Mouse (Mus musculus): ENCODE data around the gene Ttc9. TPM values are rescaled to one million over a fixed set of nuclear protein-coding genes. Genes with fewer than 3 reads are reported as not detected.

Gene Ttc9
- polyA plus RNA-seq, 1 experiment from 2014 or later = 15.9 TPM

GRCm38 (mm10) chr12:81646811-81647210 lies 15.8 kb downstream of the Ttc9 start:
- H3K4me1 ChIP-seq (ENCODE audit: control insufficient read depth, insufficient read depth, low read length) = no peaks in the 10 kb centered on the region
- 78% methylated on average over 6 of the region's 6 CpGs for WGBS
- H3K4me2 ChIP-seq (ENCODE audit: low read depth, low read length) = no peak overlapping the region
- H3K27me3 ChIP-seq (ENCODE audit: control insufficient read depth, insufficient read depth, low read length) = no peaks in the 10 kb centered on the region
- no peak overlapping the region for H3K9ac ChIP-seq (replicated peaks; ENCODE audit: low read depth, low read length)
- no peak overlapping the region for H3K4me3 ChIP-seq (ENCODE audit: low read depth, low read length)
- H3K36me3 ChIP-seq (ENCODE audit: control insufficient read depth, insufficient read depth, low read length) = no peaks in the 10 kb centered on the region
- no peaks in the 10 kb centered on the region for H3K9me3 ChIP-seq (ENCODE audit: control insufficient read depth, low read length)
- H3K27ac ChIP-seq (ENCODE audit: low read depth, low read length) = no peak overlapping the region
- no peak for ATAC-seq (ENCODE audit: low read depth)

- no peaks in the 10 kb centered on the region for H3K36me3 ChIP-seq (ENCODE audit: control insufficient read depth, insufficient read depth, low read length)
- no peak overlapping the region for H3K4me3 ChIP-seq (ENCODE audit: low read depth, low read length)
- H3K4me2 ChIP-seq (ENCODE audit: low read depth, low read length) = no peak overlapping the region
- no peaks in the 10 kb centered on the region for H3K4me1 ChIP-seq (ENCODE audit: control insufficient read depth, insufficient read depth, low read length)
- no peak for ATAC-seq (ENCODE audit: low read depth)
- H3K9ac ChIP-seq (replicated peaks; ENCODE audit: low read depth, low read length) = no peak overlapping the region
- no peak overlapping the region for H3K27ac ChIP-seq (ENCODE audit: low read depth, low read length)
- H3K9me3 ChIP-seq (ENCODE audit: control insufficient read depth, low read length) = no peaks in the 10 kb centered on the region
- no peaks in the 10 kb centered on the region for H3K27me3 ChIP-seq (ENCODE audit: control insufficient read depth, insufficient read depth, low read length)
- 86% methylated on average over 8 of the region's 8 CpGs for WGBS
These were observed 22.3 kb downstream of the Ttc9 start for GRCm38 (mm10) chr12:81653344-81653743.

GRCm38 (mm10) chr12:81657321-81657720 lies 26.3 kb downstream of the Ttc9 start:
- no peak overlapping the region for H3K9ac ChIP-seq (replicated peaks; ENCODE audit: low read depth, low read length)
- no peak for ATAC-seq (ENCODE audit: low read depth)
- 100% methylated on average over 1 of the region's 1 CpGs for WGBS
- H3K4me1 ChIP-seq (ENCODE audit: control insufficient read depth, insufficient read depth, low read length) = no peaks in the 10 kb centered on the region
- no peaks in the 10 kb centered on the region for H3K27me3 ChIP-seq (ENCODE audit: control insufficient read depth, insufficient read depth, low read length)
- H3K9me3 ChIP-seq (ENCODE audit: control insufficient read depth, low read length) = no peaks in the 10 kb centered on the region
- no peak overlapping the region for H3K4me3 ChIP-seq (ENCODE audit: low read depth, low read length)
- H3K4me2 ChIP-seq (ENCODE audit: low read depth, low read length) = no peak overlapping the region
- no peaks in the 10 kb centered on the region; the same call in 1 of the 2 replicates for H3K36me3 ChIP-seq (ENCODE audit: control insufficient read depth, insufficient read depth, low read length)
- no peak overlapping the region for H3K27ac ChIP-seq (ENCODE audit: low read depth, low read length)

GRCm38 (mm10) chr12:81658086-81658485 lies 27.0 kb downstream of the Ttc9 start:
- Histone ChIP-seq H3K4me3 (ENCODE audit: low read depth, low read length) (no peak overlapping the region), H3K27ac (ENCODE audit: low read depth, low read length) (no peak overlapping the region), H3K36me3 (ENCODE audit: control insufficient read depth, insufficient read depth, low read length) (no peaks in the 10 kb centered on the region; the same call in 1 of the 2 replicates), H3K4me2 (ENCODE audit: low read depth, low read length) (no peak overlapping the region), H3K9ac (replicated peaks; ENCODE audit: low read depth, low read length) (no peak overlapping the region), H3K9me3 (ENCODE audit: control insufficient read depth, low read length) (no peaks in the 10 kb centered on the region), H3K4me1 (ENCODE audit: control insufficient read depth, insufficient read depth, low read length) (no peaks in the 10 kb centered on the region), H3K27me3 (ENCODE audit: control insufficient read depth, insufficient read depth, low read length) (no peaks in the 10 kb centered on the region)
- WGBS = 93% methylated on average over 7 of the region's 7 CpGs
- ATAC-seq (ENCODE audit: low read depth) = no peak

DNA sequence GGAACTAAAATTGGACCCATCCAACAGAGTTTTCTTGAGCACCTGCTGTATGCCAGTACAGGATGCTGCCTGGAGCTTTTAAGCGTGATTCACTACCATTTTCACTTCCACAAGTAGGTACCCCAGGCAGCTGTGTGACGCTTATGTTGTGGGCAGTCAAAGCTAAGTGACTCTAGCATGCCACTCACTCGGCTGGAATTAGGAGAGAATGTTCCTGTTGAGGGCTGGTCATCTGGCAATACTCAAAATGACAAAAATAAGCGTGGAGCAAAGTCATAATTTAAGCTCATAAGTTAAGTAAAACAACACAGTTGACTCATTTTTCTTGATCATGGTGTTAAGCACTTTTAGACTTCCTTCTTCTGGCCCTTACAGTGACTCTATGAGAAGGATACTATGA lies 31.0 kb downstream of the Ttc9 start:
- 89% methylated on average over 4 of the region's 4 CpGs for WGBS

GRCm38 (mm10) chr12:81663116-81663515 lies 32.1 kb downstream of the Ttc9 start:
- 88% methylated on average over 9 of the region's 9 CpGs for WGBS
- H3K27ac ChIP-seq (ENCODE audit: low read depth, low read length) = no peak overlapping the region
- peaks cover 3% of the 10 kb centered on the region; the same call in 1 of the 2 replicates for H3K36me3 ChIP-seq (ENCODE audit: control insufficient read depth, insufficient read depth, low read length)
- no peaks in the 10 kb centered on the region for H3K27me3 ChIP-seq (ENCODE audit: control insufficient read depth, insufficient read depth, low read length)
- H3K4me2 ChIP-seq (ENCODE audit: low read depth, low read length) = no peak overlapping the region
- ATAC-seq (ENCODE audit: low read depth) = no peak
- no peaks in the 10 kb centered on the region for H3K4me1 ChIP-seq (ENCODE audit: control insufficient read depth, insufficient read depth, low read length)
- no peak overlapping the region for H3K9ac ChIP-seq (replicated peaks; ENCODE audit: low read depth, low read length)
- H3K4me3 ChIP-seq (ENCODE audit: low read depth, low read length) = no peak overlapping the region
- no peaks in the 10 kb centered on the region for H3K9me3 ChIP-seq (ENCODE audit: control insufficient read depth, low read length)

More for the DNA sequence above, 31.0 kb downstream of the Ttc9 start:
- H3K27ac ChIP-seq (ENCODE audit: low read depth, low read length) = no peak overlapping the region
- no peak overlapping the region for H3K4me3 ChIP-seq (ENCODE audit: low read depth, low read length)
- ATAC-seq (ENCODE audit: low read depth) = no peak
- H3K4me1 ChIP-seq (ENCODE audit: control insufficient read depth, insufficient read depth, low read length) = no peaks in the 10 kb centered on the region
- H3K36me3 ChIP-seq (ENCODE audit: control insufficient read depth, insufficient read depth, low read length) = peaks cover 3% of the 10 kb centered on the region; the same call in 1 of the 2 replicates
- H3K9me3 ChIP-seq (ENCODE audit: control insufficient read depth, low read length) = no peaks in the 10 kb centered on the region
- H3K4me2 ChIP-seq (ENCODE audit: low read depth, low read length) = no peak overlapping the region
- no peaks in the 10 kb centered on the region for H3K27me3 ChIP-seq (ENCODE audit: control insufficient read depth, insufficient read depth, low read length)
- no peak overlapping the region for H3K9ac ChIP-seq (replicated peaks; ENCODE audit: low read depth, low read length)

DNA sequence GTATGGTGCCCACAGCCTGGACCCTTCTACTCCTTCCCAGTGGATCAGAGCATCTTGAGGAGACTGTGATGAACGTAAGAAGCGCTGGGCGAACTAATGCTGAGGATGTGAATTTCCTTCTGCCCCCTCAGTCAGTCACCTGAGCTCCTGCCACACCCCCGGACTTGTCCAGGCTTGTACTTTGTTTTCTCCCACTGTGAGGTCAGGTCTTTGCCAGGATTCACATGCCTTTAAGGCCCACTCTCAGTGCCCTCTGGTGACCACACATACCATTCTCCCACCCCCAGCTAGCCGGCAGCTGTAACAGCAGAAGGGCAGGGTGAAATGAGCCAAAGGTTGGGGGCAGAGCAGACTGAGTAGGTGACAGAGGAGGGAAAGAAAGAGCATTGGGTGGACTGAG lies 32.9 kb downstream of the Ttc9 start:
- no peaks in the 10 kb centered on the region for H3K27me3 ChIP-seq (ENCODE audit: control insufficient read depth, insufficient read depth, low read length)

DNA sequence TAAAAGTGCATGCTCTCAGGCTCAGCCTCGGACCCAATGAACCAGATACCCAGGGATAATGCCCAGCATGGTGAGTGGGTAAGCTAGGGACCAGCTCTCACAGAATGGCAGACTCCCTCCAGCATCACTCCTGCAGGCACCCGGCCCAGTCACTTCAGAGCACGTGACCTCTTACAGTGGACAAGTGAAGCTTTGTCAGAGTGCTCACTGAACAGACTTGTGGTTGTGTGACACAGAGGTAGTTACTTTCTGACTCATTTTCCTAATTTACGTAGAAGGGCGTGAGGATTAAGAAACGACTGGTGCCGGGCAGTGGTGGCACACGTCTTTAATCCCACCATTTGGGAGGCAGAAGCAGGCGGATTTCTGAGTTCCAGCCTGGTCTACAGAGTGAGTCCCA lies 37.4 kb downstream of the Ttc9 start:
- no peaks in the 10 kb centered on the region for H3K4me1 ChIP-seq (ENCODE audit: control insufficient read depth, insufficient read depth, low read length)
- H3K9me3 ChIP-seq (ENCODE audit: control insufficient read depth, low read length) = no peaks in the 10 kb centered on the region
- H3K27me3 ChIP-seq (ENCODE audit: control insufficient read depth, insufficient read depth, low read length) = no peaks in the 10 kb centered on the region
- ATAC-seq (ENCODE audit: low read depth) = no peak
- H3K9ac ChIP-seq (replicated peaks; ENCODE audit: low read depth, low read length) = no peak overlapping the region
- no peak overlapping the region for H3K4me3 ChIP-seq (ENCODE audit: low read depth, low read length)
- H3K27ac ChIP-seq (ENCODE audit: low read depth, low read length) = no peak overlapping the region
- H3K36me3 ChIP-seq (ENCODE audit: control insufficient read depth, insufficient read depth, low read length) = 0 out of 2 replicates have a peak, but pooled peaks cover 2% of the 10 kb centered on the region
- WGBS = 88% methylated on average over 9 of the region's 9 CpGs
- H3K4me2 ChIP-seq (ENCODE audit: low read depth, low read length) = no peak overlapping the region

More for the DNA sequence above, 32.9 kb downstream of the Ttc9 start:
- no peak overlapping the region for H3K27ac ChIP-seq (ENCODE audit: low read depth, low read length)
- 87% methylated on average over 5 of the region's 5 CpGs for WGBS
- no peak overlapping the region for H3K9ac ChIP-seq (replicated peaks; ENCODE audit: low read depth, low read length)
- H3K4me2 ChIP-seq (ENCODE audit: low read depth, low read length) = no peak overlapping the region
- H3K4me1 ChIP-seq (ENCODE audit: control insufficient read depth, insufficient read depth, low read length) = no peaks in the 10 kb centered on the region
- ATAC-seq (ENCODE audit: low read depth) = no peak
- no peaks in the 10 kb centered on the region for H3K9me3 ChIP-seq (ENCODE audit: control insufficient read depth, low read length)
- peaks cover 3% of the 10 kb centered on the region; the same call in 1 of the 2 replicates for H3K36me3 ChIP-seq (ENCODE audit: control insufficient read depth, insufficient read depth, low read length)
- H3K4me3 ChIP-seq (ENCODE audit: low read depth, low read length) = no peak overlapping the region

GRCm38 (mm10) chr12:81675557-81675956 lies 44.5 kb downstream of the Ttc9 start:
- Histone ChIP-seq H3K27me3 (ENCODE audit: control insufficient read depth, insufficient read depth, low read length) (no peaks in the 10 kb centered on the region), H3K9me3 (ENCODE audit: control insufficient read depth, low read length) (no peaks in the 10 kb centered on the region), H3K36me3 (ENCODE audit: control insufficient read depth, insufficient read depth, low read length) (no peaks in the 10 kb centered on the region), H3K9ac (replicated peaks; ENCODE audit: low read depth, low read length) (no peak overlapping the region), H3K4me1 (ENCODE audit: control insufficient read depth, insufficient read depth, low read length) (no peaks in the 10 kb centered on the region), H3K4me2 (ENCODE audit: low read depth, low read length) (no peak overlapping the region), H3K4me3 (ENCODE audit: low read depth, low read length) (no peak overlapping the region), H3K27ac (ENCODE audit: low read depth, low read length) (no peak overlapping the region)
- no peak for ATAC-seq (ENCODE audit: low read depth)
- WGBS = 65% methylated on average over 2 of the region's 2 CpGs
